Mouse (Mus musculus) erythroblast, embryonic 14.5 days (primary cell): ENCODE results near the gene Fbrs.

Source experiments
- GATA1 ChIP-seq: IDR thresholded peaks from 2 replicates; pipeline ENCODE4 v1.6.1; 2012; ENCODE audit warnings: low read length, inconsistent platforms, mixed read lengths
- TAL1 ChIP-seq: IDR thresholded peaks from 3 replicates; pipeline ENCODE4 v1.6.1; 2012; ENCODE audit warnings: low read length, inconsistent platforms, mixed read lengths

GRCm38 (mm10) chr7:127443976-127444375 is 35.0 kb upstream of the Fbrs start:
- TF ChIP-seq GATA1 (no peak), TAL1 (no peak)
